Mouse (Mus musculus) MEL (cell line): ENCODE measurements around the gene Ikzf3. TPM values are rescaled to one million over a fixed set of nuclear protein-coding genes. Genes with fewer than 3 reads are reported as not detected.

Experiments
- DNase-seq: peaks from one replicate; pipeline ENCODE4 v3.0.0; 2011; ENCODE audit warnings: low read depth, low spot score
- H3K27ac ChIP-seq: 2 replicates; pipeline ENCODE4 v1.5.1; 2012; ENCODE audit warnings: low read depth, mild to moderate bottlenecking, control low read depth, low read length, moderate library complexity; ENCODE audit not compliant: control insufficient read depth
- H3K27me3 ChIP-seq, 2 experiments: fragments of 150-350 bp in 1 of 2; sonication (generic) in 1 of 2; 2 replicates each; pipeline ENCODE4 v1.6.1; 2012; ENCODE audit warnings: low read length in 2 of 2, mild to moderate bottlenecking in 2 of 2, improper control_type of control experiment in 1 of 2, moderate library complexity in 1 of 2; ENCODE audit not compliant: insufficient read depth in 2 of 2, control insufficient read depth in 1 of 2
- H3K36me3 ChIP-seq, 2 experiments: 2 replicates each; pipeline ENCODE4 v1.6.1; 2012 to 2014; ENCODE audit warnings: low read length in 2 of 2, improper control_type of control experiment in 1 of 2, inconsistent platforms in 1 of 2, mild to moderate bottlenecking in 1 of 2; ENCODE audit not compliant: insufficient read depth in 2 of 2, control insufficient read depth in 1 of 2
- H3K4me1 ChIP-seq, 2 experiments: fragments of 150-350 bp in 1 of 2; sonication (generic) in 1 of 2; 2 replicates each; pipeline ENCODE4 v1.6.1; 2012; ENCODE audit warnings: low read length in 2 of 2, improper control_type of control experiment in 1 of 2, mild to moderate bottlenecking in 1 of 2; ENCODE audit not compliant: insufficient read depth in 2 of 2, control insufficient read depth in 1 of 2
- H3K4me3 ChIP-seq, 2 experiments: fragments of 150-350 bp in 1 of 2; sonication (generic) in 1 of 2; 2 replicates each; pipeline ENCODE4 v1.5.1; 2012; ENCODE audit warnings: low read depth in 2 of 2, low read length in 2 of 2, mild to moderate bottlenecking in 2 of 2, moderate library complexity in 2 of 2, control low read depth in 1 of 2, improper control_type of control experiment in 1 of 2; ENCODE audit not compliant: control insufficient read depth in 1 of 2, insufficient read depth in 1 of 2
- H3K79me2 ChIP-seq: 2 replicates; pipeline ENCODE4 v1.6.1; 2012; ENCODE audit warnings: mild to moderate bottlenecking, low read length, moderate library complexity; ENCODE audit not compliant: control insufficient read depth, poor library complexity, insufficient read depth
- H3K9ac ChIP-seq: 2 replicates; pipeline ENCODE4 v1.6.1; 2012; ENCODE audit warnings: low read depth, mild to moderate bottlenecking, control low read depth, low read length, moderate library complexity; ENCODE audit not compliant: control insufficient read depth, poor library complexity, severe bottlenecking
- H3K9me3 ChIP-seq: fragments of 150-350 bp; sonication (generic); replicated peaks from 2 replicates; pipeline ENCODE4 v1.6.1; 2012; ENCODE audit warnings: mild to moderate bottlenecking, low read length, improper control_type of control experiment, moderate library complexity; ENCODE audit not compliant: insufficient read depth
- CHD1 ChIP-seq: IDR thresholded peaks from 2 replicates; pipeline ENCODE4 v1.6.1; 2012; ENCODE audit warnings: low read depth, mild to moderate bottlenecking, inconsistent platforms, low read length, improper control_type of control experiment
- CHD2 ChIP-seq: IDR thresholded peaks from 2 replicates; pipeline ENCODE4 v1.6.1; 2011; ENCODE audit warnings: low read length, improper control_type of control experiment
- CTCF ChIP-seq, 3 experiments: IDR thresholded peaks in 2 of 3; conservative IDR thresholded peaks in 1 of 3; 2 replicates each; pipeline ENCODE4 v1.5.1; 2011 to 2012; ENCODE audit warnings: low read length in 3 of 3, low read depth in 2 of 3, mild to moderate bottlenecking in 2 of 3, improper control_type of control experiment in 1 of 3, inconsistent platforms in 1 of 3, mixed read lengths in 1 of 3, moderate library complexity in 1 of 3; ENCODE audit not compliant: control insufficient read depth in 1 of 3, insufficient read depth in 1 of 3, poor library complexity in 1 of 3, severe bottlenecking in 1 of 3
- HCFC1 ChIP-seq: IDR thresholded peaks from 2 replicates; pipeline ENCODE4 v1.6.1; 2012; ENCODE audit warnings: low read depth, mild to moderate bottlenecking, inconsistent platforms, low read length, improper control_type of control experiment, moderate library complexity
- MAZ ChIP-seq: IDR thresholded peaks from 2 replicates; pipeline ENCODE4 v1.6.1; 2012; ENCODE audit warnings: low read depth, mild to moderate bottlenecking, inconsistent platforms, low read length, improper control_type of control experiment
- MYB ChIP-seq: IDR thresholded peaks from 2 replicates; pipeline ENCODE4 v1.6.1; 2011; ENCODE audit warnings: mild to moderate bottlenecking, low read depth, low read length, improper control_type of control experiment
- MYC ChIP-seq: IDR thresholded peaks from 2 replicates; pipeline ENCODE4 v1.6.1; 2011; ENCODE audit warnings: low read depth, mild to moderate bottlenecking, low read length, improper control_type of control experiment, moderate library complexity
- POLR2A ChIP-seq, 2 experiments: IDR thresholded peaks; 2 replicates each; pipeline ENCODE4 v1.6.1; 2011 to 2012; ENCODE audit warnings: low read length in 2 of 2, mild to moderate bottlenecking in 2 of 2, control low read depth in 1 of 2, improper control_type of control experiment in 1 of 2, low read depth in 1 of 2, moderate library complexity in 1 of 2; ENCODE audit not compliant: control insufficient read depth in 1 of 2, insufficient read depth in 1 of 2, poor library complexity in 1 of 2
- POLR2AphosphoS2 ChIP-seq: IDR thresholded peaks from 2 replicates; pipeline ENCODE4 v1.6.1; 2011; ENCODE audit warnings: low read length, improper control_type of control experiment
- SIN3A ChIP-seq: IDR thresholded peaks from 2 replicates; pipeline ENCODE4 v1.6.1; 2012; ENCODE audit warnings: low read length, improper control_type of control experiment, inconsistent platforms
- SMC3 ChIP-seq: IDR thresholded peaks from 2 replicates; pipeline ENCODE4 v1.6.1; 2011; ENCODE audit warnings: low read depth, low read length, improper control_type of control experiment
- TCF12 ChIP-seq: IDR thresholded peaks from 2 replicates; pipeline ENCODE4 v1.6.1; 2014; ENCODE audit warnings: low read depth, mild to moderate bottlenecking, inconsistent platforms, low read length, improper control_type of control experiment, moderate library complexity
- UBTF ChIP-seq: IDR thresholded peaks from 2 replicates; pipeline ENCODE4 v1.6.1; 2012; ENCODE audit warnings: low read depth, mild to moderate bottlenecking, inconsistent platforms, low read length, improper control_type of control experiment, moderate library complexity, borderline replicate concordance; ENCODE audit not compliant: insufficient read depth
- USF2 ChIP-seq, 2 experiments: IDR thresholded peaks; 2 replicates each; pipeline ENCODE4 v1.6.1; 2011 to 2012; ENCODE audit warnings: improper control_type of control experiment in 2 of 2, low read length in 2 of 2, borderline replicate concordance in 1 of 2, inconsistent platforms in 1 of 2, low read depth in 1 of 2, mild to moderate bottlenecking in 1 of 2; ENCODE audit not compliant: insufficient read depth in 1 of 2
- ZMIZ1 ChIP-seq: IDR thresholded peaks from 2 replicates; pipeline ENCODE4 v1.6.1; 2012; ENCODE audit warnings: low read depth, mild to moderate bottlenecking, inconsistent platforms, low read length, improper control_type of control experiment, moderate library complexity
- ZNF384 ChIP-seq: IDR thresholded peaks from 2 replicates; pipeline ENCODE4 v1.6.1; 2012; ENCODE audit warnings: low read depth, mild to moderate bottlenecking, inconsistent platforms, low read length, improper control_type of control experiment
- polyA plus RNA-seq, 2 experiments: library from polyadenylated mRNA; stranded (reverse) in 1 of 2; unstranded in 1 of 2; fragments of >175 nt in 1 of 2; fragments of >200 nt in 1 of 2; gene quantifications; 2 replicates each; pipeline versions ENCODE4 v1.2.1 to v1.2.4; 2012; ENCODE audit warnings: low replicate concordance in 2 of 2, low read depth in 1 of 2; ENCODE audit not compliant: insufficient read length in 2 of 2, insufficient read depth in 1 of 2, missing spikeins in 1 of 2
- total RNA-seq: library from RNA; depleted of rRNA; stranded (reverse); fragments of 300-350 nt; gene quantifications from 2 replicates; pipeline ENCODE4 v1.2.3, GENCODE M21; 2012

Ikzf3 gene
- total and polyA plus RNA-seq, 3 experiments: 0.12 TPM; not detected in 2

DNA sequence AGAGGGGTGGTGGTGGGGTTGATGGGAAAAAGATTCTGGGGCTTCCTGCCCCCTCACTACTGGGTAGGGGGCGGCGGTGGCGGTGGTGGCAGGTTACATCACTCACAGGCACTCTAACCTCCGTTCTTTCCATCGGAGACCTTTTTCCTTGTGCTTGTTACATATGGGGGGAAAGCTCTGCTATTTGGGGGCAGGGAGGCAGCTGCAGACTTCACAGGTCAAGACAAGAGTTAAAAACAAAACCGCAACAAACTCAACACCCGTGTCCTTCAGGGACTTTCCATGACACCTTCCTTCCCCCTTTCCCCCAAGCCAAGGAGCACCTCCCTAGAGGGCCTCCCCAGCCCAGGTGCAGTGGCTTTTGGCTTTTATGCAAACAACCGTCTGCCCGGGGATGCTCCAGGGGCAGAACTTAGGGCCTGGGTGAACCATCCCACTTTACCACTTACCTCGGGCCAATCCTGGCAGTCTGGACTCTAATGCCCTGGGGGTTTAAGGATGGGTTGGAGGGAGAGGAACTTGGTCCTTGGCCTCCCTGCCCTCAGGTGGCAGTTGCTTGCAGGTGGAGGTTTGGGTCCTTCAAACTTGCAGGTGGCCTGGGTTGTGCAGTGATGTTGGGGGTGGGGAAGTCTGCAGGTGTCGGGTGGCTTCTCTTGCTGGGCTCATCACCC lies 86.6 kb downstream of the Ikzf3 start:
- no peak overlapping the region for H3K9ac ChIP-seq

DNA sequence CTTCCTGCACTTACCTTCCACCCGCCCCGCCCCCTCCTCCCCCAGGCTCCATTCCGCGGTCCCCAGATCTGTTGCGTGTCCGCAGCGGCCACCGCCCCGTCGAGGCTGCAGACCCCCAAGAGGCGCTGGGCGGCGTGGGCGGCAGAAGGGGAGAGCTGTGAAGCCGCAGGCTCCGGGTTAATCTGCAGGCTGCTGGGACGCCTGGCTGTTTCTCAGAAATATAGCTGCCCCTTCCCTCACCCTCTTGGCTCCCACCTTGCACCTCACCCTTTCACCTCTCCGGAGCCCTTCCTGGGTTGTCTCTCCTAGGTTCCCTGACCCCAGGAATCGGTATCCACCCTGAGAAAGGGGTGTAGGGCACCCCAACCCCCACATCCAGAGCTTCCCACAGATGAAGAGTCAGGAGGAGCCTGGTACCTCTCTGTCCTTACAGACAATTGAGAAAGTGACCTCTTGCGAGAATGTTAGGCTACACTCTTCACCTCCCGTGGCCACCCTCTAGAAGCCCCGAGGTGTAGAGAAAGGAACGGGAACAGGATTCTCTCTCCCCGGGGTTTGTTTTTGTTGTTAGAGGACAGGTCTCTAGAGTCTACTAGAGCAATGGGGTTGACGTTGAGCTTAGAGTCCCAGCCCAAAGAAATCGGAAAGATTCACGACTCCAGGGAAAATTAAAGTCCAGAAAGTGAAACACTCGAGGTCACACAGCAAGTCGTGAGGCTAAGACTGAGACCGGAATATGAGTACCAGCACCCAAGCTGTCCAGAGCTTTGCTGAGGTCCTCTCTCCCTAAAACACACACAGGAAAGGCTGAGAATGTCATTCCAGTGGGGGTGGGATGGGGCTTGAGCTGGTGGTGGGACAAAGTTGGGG lies 87.5 kb downstream of the Ikzf3 start:
- TF ChIP-seq SMC3: no peak
- no peak overlapping the region for H3K27ac ChIP-seq
- peaks cover 0 to 10% of the 10 kb centered on the region in 2 experiments; a peak in 1 of 4 replicates for H3K4me1 ChIP-seq
- no peak for DNase-seq
- peaks cover 0 to 1% of the 10 kb centered on the region in 2 experiments; a peak in 2 of 4 replicates for H3K27me3 ChIP-seq
- peaks cover 0 to 2% of the 10 kb centered on the region in 2 experiments; a peak in 1 of 4 replicates for H3K36me3 ChIP-seq
- no peaks in the 10 kb centered on the region; the same call in 1 of the 2 replicates for H3K79me2 ChIP-seq
- H3K4me3 ChIP-seq: peak overlapping the region; percentile 63 to 80
- peak overlapping the region; percentile 82 for H3K9ac ChIP-seq
- H3K9me3 ChIP-seq: no peaks in the 10 kb centered on the region

More for the DNA sequence above, 86.6 kb downstream of the Ikzf3 start:
- DNase-seq: no peak
- H3K36me3 ChIP-seq: peaks cover 0 to 2% of the 10 kb centered on the region in 2 experiments; a peak in 1 of 4 replicates
- H3K4me3 ChIP-seq: no peak overlapping the region
- H3K9me3 ChIP-seq: no peaks in the 10 kb centered on the region
- no peak overlapping the region for H3K27ac ChIP-seq
- H3K27me3 ChIP-seq: peaks cover 0 to 1% of the 10 kb centered on the region in 2 experiments; a peak in 2 of 4 replicates
- TF ChIP-seq MYC (no peak), POLR2AphosphoS2 (no peak), SIN3A (no peak), MYB (no peak), HCFC1 (no peak), USF2 (IDR thresholded peaks at IDR 0.05; ENCODE audit: borderline replicate concordance in 1 of 2, insufficient read depth in 1 of 2, low read depth in 1 of 2, low read length in 2 of 2) (no peak), POLR2A (IDR thresholded peaks at IDR 0.05; ENCODE audit: control insufficient read depth in 1 of 2, insufficient read depth in 1 of 2, low read depth in 1 of 2, low read length in 2 of 2, poor library complexity in 1 of 2) (no peak), TCF12 (no peak), CTCF (IDR thresholded peaks at IDR 0.05 in 2 of 3, conservative IDR thresholded peaks at IDR 0.05 in 1 of 3; ENCODE audit: control insufficient read depth in 1 of 3, insufficient read depth in 1 of 3, low read depth in 2 of 3, low read length in 3 of 3, poor library complexity in 1 of 3, severe bottlenecking in 1 of 3) (no peak), UBTF (no peak), ZNF384 (no peak), CHD2 (no peak), ZMIZ1 (no peak), MAZ (no peak), CHD1 (no peak)
- H3K79me2 ChIP-seq: no peaks in the 10 kb centered on the region; the same call in 1 of the 2 replicates
- H3K4me1 ChIP-seq: peaks cover 0 to 10% of the 10 kb centered on the region in 2 experiments; a peak in 1 of 4 replicates
